Mouse (Mus musculus) embryonic facial prominence, embryonic 10.5 days (tissue): ENCODE measurements at regions not wholly inside any gene's neighbourhood (a gene's known extent, or its start where the extent isn't known, plus 50 kb on each side); places are given as distances from the start of the nearest gene placed in this dataset.

Experiments used
- DNase-seq: peaks from one replicate; pipeline ENCODE4 v3.0.0-alpha.2; 2017; ENCODE audit warnings: low spot score
- H3K27ac ChIP-seq: fragments of 300-500 bp; sonication (generic); replicated peaks from 2 replicates; pipeline ENCODE4 v1.5.1; 2016; ENCODE audit warnings: mild to moderate bottlenecking
- H3K27me3 ChIP-seq: fragments of 300-500 bp; sonication (generic); replicated peaks from 2 replicates; pipeline ENCODE4 v1.6.1; 2016; ENCODE audit warnings: low read depth, mild to moderate bottlenecking; ENCODE audit not compliant: poor library complexity, severe bottlenecking
- H3K36me3 ChIP-seq: fragments of 300-500 bp; sonication (generic); replicated peaks from 2 replicates; pipeline ENCODE4 v1.6.1; 2016; ENCODE audit warnings: mild to moderate bottlenecking, moderate library complexity
- H3K4me1 ChIP-seq: fragments of 300-500 bp; sonication (generic); 2 replicates; pipeline ENCODE4 v1.6.1; 2016
- H3K4me3 ChIP-seq: fragments of 300-500 bp; sonication (generic); 2 replicates; pipeline ENCODE4 v1.5.1; 2016; ENCODE audit warnings: mild to moderate bottlenecking, moderate library complexity
- H3K9me3 ChIP-seq: fragments of 300-500 bp; sonication (generic); 2 replicates; pipeline ENCODE4 v1.6.1; 2016; ENCODE audit warnings: mild to moderate bottlenecking
- WGBS: fragments of 180-500 bp; shearing (Covaris S2); methylation state at CpG from one replicate; pipeline ENCODE4 v1.1.7; 2016; 5-methylcytosine and 5-hydroxymethylcytosine counted together

GRCm38 (mm10) chr11:114199081-114199586, 132.3 kb upstream of the Sdk2 start:
- no peaks in the 10 kb centered on the region for H3K9me3 ChIP-seq
- DNase-seq: no peak
- peaks cover 31% of the 10 kb centered on the region for H3K4me1 ChIP-seq
- 87% methylated on average over 10 of the region's 10 CpGs for WGBS
- H3K36me3 ChIP-seq: no peaks in the 10 kb centered on the region
- H3K4me3 ChIP-seq: no peak overlapping the region
- 0 out of 2 replicates have a peak overlapping the region, but pooled peaks have one; percentile 76 for H3K27ac ChIP-seq
- H3K27me3 ChIP-seq: no peaks in the 10 kb centered on the region

GRCm38 (mm10) chr11:114198317-114199032, 131.6 kb upstream of the Sdk2 start:
- 61% methylated on average over 15 of the region's 15 CpGs for WGBS
- H3K27me3 ChIP-seq: no peaks in the 10 kb centered on the region
- H3K36me3 ChIP-seq: no peaks in the 10 kb centered on the region
- H3K27ac ChIP-seq: peak overlapping the region; percentile 76
- H3K4me3 ChIP-seq: no peak overlapping the region
- DNase-seq: peak; percentile 68
- H3K4me1 ChIP-seq: peaks cover 34% of the 10 kb centered on the region
- H3K9me3 ChIP-seq: no peaks in the 10 kb centered on the region

- no peak overlapping the region for H3K4me3 ChIP-seq
- no peaks in the 10 kb centered on the region for H3K36me3 ChIP-seq
- H3K27me3 ChIP-seq: no peaks in the 10 kb centered on the region
- DNase-seq: no peak
- 92% methylated on average over 2 of the region's 2 CpGs for WGBS
- H3K9me3 ChIP-seq: peaks cover 7% of the 10 kb centered on the region
- peaks cover 51% of the 10 kb centered on the region for H3K4me1 ChIP-seq
- no peak overlapping the region for H3K27ac ChIP-seq
Observed at GRCm38 (mm10) chr11:114195291-114195690, 128.4 kb upstream of the Sdk2 start.

- Histone ChIP-seq H3K27me3 (no peaks in the 10 kb centered on the region), H3K4me1 (peaks cover 49% of the 10 kb centered on the region), H3K4me3 (peak overlapping the region; percentile 21; the same call in 1 of the 2 replicates), H3K27ac (peak overlapping the region; percentile 35; the same call in 1 of the 2 replicates), H3K36me3 (no peaks in the 10 kb centered on the region), H3K9me3 (peaks cover 11% of the 10 kb centered on the region)
- WGBS: 47% methylated on average over 16 of the region's 16 CpGs
- peak; percentile 38 for DNase-seq
Observed at GRCm38 (mm10) chr11:114194055-114194706, 127.3 kb upstream of the Sdk2 start.

- Histone ChIP-seq H3K9me3 (peaks cover 11% of the 10 kb centered on the region), H3K4me1 (peaks cover 38% of the 10 kb centered on the region), H3K27me3 (peaks cover 5% of the 10 kb centered on the region; the same call in 1 of the 2 replicates), H3K36me3 (no peaks in the 10 kb centered on the region), H3K4me3 (no peak overlapping the region), H3K27ac (no peak overlapping the region)
- DNase-seq: no peak
- 81% methylated on average over 7 of the region's 7 CpGs for WGBS
Observed at GRCm38 (mm10) chr11:114193018-114193417, 126.2 kb upstream of the Sdk2 start.

- Histone ChIP-seq H3K4me1 (peaks cover 37% of the 10 kb centered on the region), H3K27ac (no peak overlapping the region), H3K36me3 (no peaks in the 10 kb centered on the region), H3K4me3 (no peak overlapping the region), H3K9me3 (peaks cover 11% of the 10 kb centered on the region), H3K27me3 (peaks cover 11% of the 10 kb centered on the region; the same call in 1 of the 2 replicates)
- DNase-seq: no peak
- WGBS: 50% methylated on average over 5 of the region's 5 CpGs
Observed at GRCm38 (mm10) chr11:114191661-114192060, 124.8 kb upstream of the Sdk2 start.

- no peak overlapping the region for H3K4me3 ChIP-seq
- WGBS: 49% methylated on average over 18 of the region's 18 CpGs
- DNase-seq: peak; percentile 66
- H3K27ac ChIP-seq: no peak overlapping the region
- H3K9me3 ChIP-seq: peaks cover 3% of the 10 kb centered on the region
- peaks cover 16% of the 10 kb centered on the region for H3K4me1 ChIP-seq
- peaks cover 16% of the 10 kb centered on the region for H3K27me3 ChIP-seq
- no peaks in the 10 kb centered on the region for H3K36me3 ChIP-seq
Observed at GRCm38 (mm10) chr11:114184970-114185882, 118.4 kb upstream of the Sdk2 start.

- Histone ChIP-seq H3K27me3 (peaks cover 16% of the 10 kb centered on the region), H3K27ac (no peak overlapping the region), H3K9me3 (no peaks in the 10 kb centered on the region), H3K36me3 (no peaks in the 10 kb centered on the region), H3K4me3 (no peak overlapping the region), H3K4me1 (peaks cover 16% of the 10 kb centered on the region)
- 76% methylated on average over 5 of the region's 5 CpGs for WGBS
- DNase-seq: no peak
Observed at GRCm38 (mm10) chr11:114184431-114184830, 117.6 kb upstream of the Sdk2 start.

- Histone ChIP-seq H3K36me3 (no peaks in the 10 kb centered on the region), H3K27me3 (peaks cover 18% of the 10 kb centered on the region), H3K9me3 (no peaks in the 10 kb centered on the region), H3K4me3 (no peak overlapping the region), H3K4me1 (peaks cover 28% of the 10 kb centered on the region), H3K27ac (no peak overlapping the region)
- no peak for DNase-seq
- 88% methylated on average over 10 of the region's 10 CpGs for WGBS
Observed at GRCm38 (mm10) chr11:114183231-114183630, 116.4 kb upstream of the Sdk2 start.

GRCm38 (mm10) chr11:114178746-114179472, 112.1 kb upstream of the Sdk2 start:
- no peak overlapping the region; the same call in 1 of the 2 replicates for H3K27ac ChIP-seq

GRCm38 (mm10) chr11:114177789-114178188, 110.9 kb upstream of the Sdk2 start:
- Histone ChIP-seq H3K4me3 (no peak overlapping the region), H3K27ac (peak overlapping the region; percentile 24; the same call in 1 of the 2 replicates), H3K9me3 (no peaks in the 10 kb centered on the region), H3K36me3 (no peaks in the 10 kb centered on the region), H3K27me3 (peaks cover 34% of the 10 kb centered on the region), H3K4me1 (peaks cover 42% of the 10 kb centered on the region)
- DNase-seq: no peak
- 55% methylated on average over 4 of the region's 4 CpGs for WGBS

More at GRCm38 (mm10) chr11:114178746-114179472, 112.1 kb upstream of the Sdk2 start:
- Histone ChIP-seq H3K4me1 (peaks cover 42% of the 10 kb centered on the region), H3K9me3 (no peaks in the 10 kb centered on the region), H3K4me3 (no peak overlapping the region), H3K36me3 (no peaks in the 10 kb centered on the region), H3K27me3 (peaks cover 34% of the 10 kb centered on the region)
- WGBS: 62% methylated on average over 6 of the region's 6 CpGs
- no peak for DNase-seq
